Mouse (Mus musculus) erythroblast, embryonic 14.5 days (primary cell): ENCODE measurements around the gene Kif22.

Source experiments
- GATA1 ChIP-seq: IDR thresholded peaks from 2 replicates; pipeline ENCODE4 v1.6.1; 2012; ENCODE audit warnings: low read length, inconsistent platforms, mixed read lengths
- TAL1 ChIP-seq: IDR thresholded peaks from 3 replicates; pipeline ENCODE4 v1.6.1; 2012; ENCODE audit warnings: low read length, inconsistent platforms, mixed read lengths

DNA sequence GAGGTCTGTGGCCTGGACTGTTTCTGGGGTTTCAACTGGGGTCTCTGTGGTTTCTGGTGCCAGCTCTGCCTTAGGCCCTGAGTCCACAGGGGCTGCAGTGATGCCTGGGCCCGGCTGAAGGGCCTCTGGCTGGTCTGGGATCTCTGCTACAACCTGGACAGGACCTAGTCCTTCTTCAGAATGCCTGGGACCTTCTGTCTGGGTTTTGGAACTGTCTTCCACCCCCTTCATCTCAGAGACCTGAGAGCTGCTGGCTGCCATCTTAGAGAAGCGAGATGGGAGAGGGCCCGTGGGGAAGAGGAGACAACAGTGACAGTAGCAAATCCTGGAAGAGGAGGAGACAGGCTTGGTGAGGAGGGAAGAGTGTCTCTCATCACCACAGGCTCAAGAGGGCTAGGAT is 22.2 kb downstream of the Kif22 start:
- TF ChIP-seq GATA1 (no peak), TAL1 (no peak)
